Mouse (Mus musculus): ENCODE results near the gene Ms4a18. TPM values are rescaled to one million over a fixed set of nuclear protein-coding genes. Genes with fewer than 3 reads are reported as not detected.
A peak's percentile ranks its signal among the peaks of the same experiment; 100 is the strongest.

Gene Ms4a18
- polyA plus RNA-seq, 1 experiment from 2014 or later = not detected

DNA sequence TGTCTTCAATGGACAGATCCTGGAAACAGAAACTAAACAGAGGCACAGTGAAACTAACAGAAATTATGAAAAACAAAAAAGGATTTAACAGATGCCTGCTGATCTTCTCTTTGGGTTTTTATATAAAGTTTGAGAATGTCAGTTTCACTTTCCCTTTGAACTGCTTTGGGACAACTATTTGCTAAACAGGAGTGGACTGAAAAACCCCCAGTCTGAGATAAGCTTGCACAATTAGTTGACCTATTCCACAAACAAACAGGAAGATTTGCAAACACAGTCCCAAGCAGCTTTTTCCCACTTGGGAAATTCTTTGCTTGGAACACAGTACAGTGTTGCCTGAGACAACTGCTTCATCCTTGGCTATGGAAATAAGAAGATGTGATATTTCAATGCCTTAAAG lies 19.7 kb upstream of the Ms4a18 start:
- H3K4me1 ChIP-seq = no peaks in the 10 kb centered on the region
- no peak for DNase-seq (ENCODE audit: low spot score)
- H3K27ac ChIP-seq = no peak overlapping the region

GRCm38 (mm10) chr19:11022382-11022781 lies 4.6 kb upstream of the Ms4a18 start:
- Histone ChIP-seq H3K9me3 (replicated peaks) (no peaks in the 10 kb centered on the region), H3K36me3 (no peaks in the 10 kb centered on the region), H3K4me3 (no peak overlapping the region), H3K27ac (no peak overlapping the region), H3K27me3 (ENCODE audit: low read depth, poor library complexity, severe bottlenecking) (no peaks in the 10 kb centered on the region), H3K4me1 (no peaks in the 10 kb centered on the region)
- DNase-seq (ENCODE audit: low spot score) = no peak

More for the DNA sequence above, 19.7 kb upstream of the Ms4a18 start:
- H3K27me3 ChIP-seq (ENCODE audit: low read depth, poor library complexity, severe bottlenecking) = no peaks in the 10 kb centered on the region
- H3K9me3 ChIP-seq (replicated peaks) = no peaks in the 10 kb centered on the region
- no peak overlapping the region for H3K4me3 ChIP-seq
- no peaks in the 10 kb centered on the region for H3K36me3 ChIP-seq

- Histone ChIP-seq H3K36me3 (no peaks in the 10 kb centered on the region), H3K4me1 (no peaks in the 10 kb centered on the region), H3K27me3 (ENCODE audit: low read depth, poor library complexity, severe bottlenecking) (no peaks in the 10 kb centered on the region), H3K9me3 (replicated peaks) (no peaks in the 10 kb centered on the region), H3K27ac (no peak overlapping the region), H3K4me3 (no peak overlapping the region)
- 98% methylated on average over 2 of the region's 2 CpGs for WGBS
- no peak for DNase-seq (ENCODE audit: low spot score)
These were observed 580 bp downstream of the Ms4a18 start for GRCm38 (mm10) chr19:11017251-11017650.

DNA sequence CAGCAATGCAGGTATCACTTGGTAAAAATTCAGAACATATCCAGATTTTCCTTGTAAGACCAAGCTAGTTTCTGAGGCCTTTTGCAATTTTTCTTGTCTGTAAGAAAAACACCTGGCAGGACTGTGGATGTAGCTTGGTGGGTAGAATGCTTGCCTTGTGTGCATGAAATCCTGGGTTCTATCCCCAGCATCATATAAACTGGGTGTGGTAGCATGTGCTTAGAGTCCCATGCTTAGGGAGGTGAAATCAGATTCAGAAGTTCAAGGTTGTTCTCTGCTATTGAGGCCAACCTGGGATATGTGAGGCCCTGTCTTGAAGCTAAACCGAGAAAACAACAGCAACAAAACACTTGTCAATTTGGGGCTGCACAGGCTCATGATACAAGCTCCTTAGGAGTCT lies 1.8 kb downstream of the Ms4a18 start:
- WGBS = 85% methylated on average over 1 of the region's 1 CpGs
- Histone ChIP-seq H3K36me3 (no peaks in the 10 kb centered on the region), H3K27ac (no peak overlapping the region), H3K4me3 (no peak overlapping the region), H3K9me3 (replicated peaks) (no peaks in the 10 kb centered on the region), H3K27me3 (ENCODE audit: low read depth, poor library complexity, severe bottlenecking) (no peaks in the 10 kb centered on the region), H3K4me1 (no peaks in the 10 kb centered on the region)
- no peak for DNase-seq (ENCODE audit: low spot score)

GRCm38 (mm10) chr19:11015468-11015867 lies 2.4 kb downstream of the Ms4a18 start:
- H3K27ac ChIP-seq = no peak overlapping the region
- H3K36me3 ChIP-seq = no peaks in the 10 kb centered on the region
- DNase-seq (ENCODE audit: low spot score) = no peak
- no peaks in the 10 kb centered on the region for H3K4me1 ChIP-seq
- no peak overlapping the region for H3K4me3 ChIP-seq
- H3K9me3 ChIP-seq (replicated peaks) = no peaks in the 10 kb centered on the region
- no peaks in the 10 kb centered on the region for H3K27me3 ChIP-seq (ENCODE audit: low read depth, poor library complexity, severe bottlenecking)

DNA sequence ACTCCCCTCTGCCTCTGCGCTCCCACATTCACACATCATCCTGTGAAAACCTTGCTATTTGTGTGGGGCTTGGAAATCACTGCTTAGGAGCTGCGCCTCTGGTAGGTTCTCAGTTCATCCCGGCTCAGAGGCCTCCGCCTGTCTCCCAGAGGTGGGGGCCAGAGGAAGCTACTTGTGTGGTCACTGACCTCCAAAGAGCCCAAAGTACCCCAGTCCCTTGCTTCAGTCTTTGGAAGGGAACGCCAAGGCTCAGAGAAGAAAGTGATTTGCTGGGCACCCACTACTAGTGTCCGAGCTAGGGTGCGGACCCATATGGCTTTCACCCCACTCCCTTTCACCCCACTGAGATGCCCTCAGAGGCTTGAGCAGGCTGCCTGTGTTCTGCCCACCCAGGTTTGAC lies 24.7 kb downstream of the Ms4a18 start, which contains the start of gene Ms4a15:
TSS of gene Ms4a15 (minus strand) at position 101 of the 400 bp plus-strand sequence.
- H3K4me1 ChIP-seq = no peaks in the 10 kb centered on the region
- no peaks in the 10 kb centered on the region for H3K9me3 ChIP-seq (replicated peaks)
- WGBS = 83% methylated on average over 7 of the region's 7 CpGs
- no peak within 1 kb of the TSS for H3K4me3 ChIP-seq
- no peak for DNase-seq (ENCODE audit: low spot score)
- H3K27ac ChIP-seq = no peak within 1 kb of the TSS
- H3K36me3 ChIP-seq = no peaks in the 10 kb centered on the region
- no peaks in the 10 kb centered on the region for H3K27me3 ChIP-seq (ENCODE audit: low read depth, poor library complexity, severe bottlenecking)

DNA sequence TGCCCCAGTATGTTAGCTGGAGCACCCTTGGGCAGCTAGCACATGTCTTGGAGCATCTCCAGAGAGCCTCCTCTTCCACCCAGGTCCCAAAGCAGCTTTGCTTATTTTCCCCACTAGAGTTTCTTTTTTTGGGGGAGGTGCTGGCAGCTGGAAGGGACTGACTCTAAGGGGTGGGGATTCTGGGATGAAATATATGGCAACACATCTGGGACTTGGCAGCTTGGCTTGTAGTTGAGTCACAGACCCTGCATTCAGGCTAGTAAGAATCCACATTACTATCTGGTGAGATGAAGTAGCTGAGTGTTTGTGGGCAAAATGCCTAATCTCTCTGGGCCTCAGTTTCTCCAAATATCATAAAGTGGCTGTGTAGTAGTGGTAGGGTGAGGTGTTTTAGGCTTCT lies 25.9 kb downstream of the Ms4a18 start:
- Histone ChIP-seq H3K4me1 (no peaks in the 10 kb centered on the region), H3K9me3 (replicated peaks) (no peaks in the 10 kb centered on the region), H3K27me3 (ENCODE audit: low read depth, poor library complexity, severe bottlenecking) (no peaks in the 10 kb centered on the region), H3K36me3 (no peaks in the 10 kb centered on the region), H3K4me3 (no peak overlapping the region), H3K27ac (no peak overlapping the region)
- no peak for DNase-seq (ENCODE audit: low spot score)

DNA sequence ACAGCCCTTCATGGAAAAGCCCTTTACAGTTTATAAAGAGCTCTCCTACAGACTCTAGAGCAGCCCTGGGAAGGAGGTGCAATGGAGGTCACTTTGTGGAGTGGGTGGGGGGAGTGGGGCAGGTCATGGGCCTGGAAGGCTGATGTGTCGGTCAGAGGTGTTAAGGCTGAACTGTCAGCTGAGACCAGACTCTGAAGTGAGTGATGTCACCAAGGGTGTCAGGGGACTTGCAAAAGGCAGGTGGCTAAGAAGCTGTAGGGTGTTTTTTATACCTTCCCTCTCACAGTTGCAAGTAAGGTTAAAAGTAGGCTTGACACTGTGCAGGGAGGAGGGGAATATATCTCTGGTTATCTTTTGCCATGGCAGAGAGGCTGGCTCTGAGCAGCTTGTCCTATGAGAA lies 27.1 kb downstream of the Ms4a18 start:
- Histone ChIP-seq H3K9me3 (replicated peaks) (no peaks in the 10 kb centered on the region), H3K27ac (no peak overlapping the region), H3K36me3 (no peaks in the 10 kb centered on the region), H3K4me1 (no peaks in the 10 kb centered on the region), H3K4me3 (no peak overlapping the region), H3K27me3 (ENCODE audit: low read depth, poor library complexity, severe bottlenecking) (no peaks in the 10 kb centered on the region)
- WGBS = 31% methylated on average over 1 of the region's 1 CpGs
- DNase-seq (ENCODE audit: low spot score) = no peak

GRCm38 (mm10) chr19:10988563-10988962 lies 29.3 kb downstream of the Ms4a18 start:
- Histone ChIP-seq H3K36me3 (no peaks in the 10 kb centered on the region), H3K27me3 (ENCODE audit: low read depth, poor library complexity, severe bottlenecking) (no peaks in the 10 kb centered on the region), H3K27ac (no peak overlapping the region), H3K9me3 (replicated peaks) (no peaks in the 10 kb centered on the region), H3K4me1 (no peaks in the 10 kb centered on the region), H3K4me3 (no peak overlapping the region)
- 86% methylated on average over 1 of the region's 1 CpGs for WGBS
- DNase-seq (ENCODE audit: low spot score) = no peak

- H3K4me3 ChIP-seq = no peak overlapping the region
- H3K4me1 ChIP-seq = peaks cover 3% of the 10 kb centered on the region; the same call in 1 of the 2 replicates
- H3K27me3 ChIP-seq (ENCODE audit: low read depth, poor library complexity, severe bottlenecking) = no peaks in the 10 kb centered on the region
- no peaks in the 10 kb centered on the region for H3K36me3 ChIP-seq
- no peak for DNase-seq (ENCODE audit: low spot score)
- no peak overlapping the region for H3K27ac ChIP-seq
- no peaks in the 10 kb centered on the region for H3K9me3 ChIP-seq (replicated peaks)
- WGBS = 91% methylated on average over 4 of the region's 4 CpGs
These were observed 31.9 kb downstream of the Ms4a18 start for GRCm38 (mm10) chr19:10985889-10986288.

DNA sequence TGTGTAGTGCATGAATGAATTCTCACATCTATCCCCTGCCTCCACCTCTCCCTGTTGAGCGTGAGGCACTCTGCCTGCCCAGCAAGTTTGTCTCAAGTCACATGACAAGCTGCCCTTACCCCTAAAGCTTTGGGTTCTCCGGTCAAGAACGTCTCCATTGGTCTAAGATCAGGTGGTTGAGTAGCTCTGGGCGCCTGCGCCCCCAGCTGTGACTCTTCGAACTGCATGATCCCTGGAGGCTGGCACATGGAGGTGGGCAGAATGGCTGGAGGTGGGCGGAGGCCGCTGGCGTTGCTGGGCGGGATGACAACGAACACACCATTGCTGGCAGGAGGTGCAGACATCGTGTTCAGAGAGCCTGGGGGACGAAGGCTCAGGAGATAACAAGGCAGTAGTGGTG lies 33.3 kb downstream of the Ms4a18 start:
- Histone ChIP-seq H3K27ac (no peak overlapping the region), H3K4me1 (peaks cover 7% of the 10 kb centered on the region), H3K27me3 (ENCODE audit: low read depth, poor library complexity, severe bottlenecking) (no peaks in the 10 kb centered on the region), H3K36me3 (no peaks in the 10 kb centered on the region), H3K4me3 (no peak overlapping the region), H3K9me3 (replicated peaks) (no peaks in the 10 kb centered on the region)
- 78% methylated on average over 13 of the region's 13 CpGs for WGBS
- no peak for DNase-seq (ENCODE audit: low spot score)

- Histone ChIP-seq H3K4me1 (peaks cover 9% of the 10 kb centered on the region), H3K27me3 (ENCODE audit: low read depth, poor library complexity, severe bottlenecking) (no peaks in the 10 kb centered on the region), H3K4me3 (0 out of 2 replicates have a peak overlapping the region, but pooled peaks have one; percentile 18), H3K9me3 (replicated peaks) (no peaks in the 10 kb centered on the region), H3K27ac (no peak overlapping the region), H3K36me3 (no peaks in the 10 kb centered on the region)
- 21% methylated on average over 14 of the region's 14 CpGs for WGBS
- peak; percentile 44 for DNase-seq (ENCODE audit: low spot score)
These were observed 34.7 kb downstream of the Ms4a18 start for GRCm38 (mm10) chr19:10983146-10983545.

- DNase-seq (ENCODE audit: low spot score) = no peak
- H3K4me3 ChIP-seq = no peak overlapping the region
- H3K36me3 ChIP-seq = no peaks in the 10 kb centered on the region
- H3K27ac ChIP-seq = no peak overlapping the region
- H3K27me3 ChIP-seq (ENCODE audit: low read depth, poor library complexity, severe bottlenecking) = no peaks in the 10 kb centered on the region
- H3K9me3 ChIP-seq (replicated peaks) = no peaks in the 10 kb centered on the region
- whole genome bisulfite sequencing = 91% methylated on average over 5 of the region's 5 CpGs
- H3K4me1 ChIP-seq = peaks cover 9% of the 10 kb centered on the region
These were observed 37.6 kb downstream of the Ms4a18 start for GRCm38 (mm10) chr19:10980210-10980609.
